Mouse (Mus musculus): ENCODE data around the gene Vamp8. TPM values are rescaled to one million over a fixed set of nuclear protein-coding genes. Genes with fewer than 3 reads are reported as not detected.

Vamp8 gene
- 100 to 1,000 TPM in 10 of 26 experiments, 10 to 100 TPM in 16; 16.9 to 163 (median 75.1) TPM for total RNA-seq (2018; cell fraction: chromatin; rRNA removed)
- 100 to 1,000 TPM; 200 to 428 (median 318) TPM for total RNA-seq (2018; cell fraction: cytosol; rRNA removed)
- 100 to 1,000 TPM in 14 of 26 experiments, 10 to 100 TPM in 12; 43.4 to 251 (median 145) TPM for total RNA-seq (2018; cell fraction: nucleus; rRNA removed)
- polyA plus RNA-seq (2018) = 344 to 401 TPM (median 347 TPM) in 3 replicates

DNA sequence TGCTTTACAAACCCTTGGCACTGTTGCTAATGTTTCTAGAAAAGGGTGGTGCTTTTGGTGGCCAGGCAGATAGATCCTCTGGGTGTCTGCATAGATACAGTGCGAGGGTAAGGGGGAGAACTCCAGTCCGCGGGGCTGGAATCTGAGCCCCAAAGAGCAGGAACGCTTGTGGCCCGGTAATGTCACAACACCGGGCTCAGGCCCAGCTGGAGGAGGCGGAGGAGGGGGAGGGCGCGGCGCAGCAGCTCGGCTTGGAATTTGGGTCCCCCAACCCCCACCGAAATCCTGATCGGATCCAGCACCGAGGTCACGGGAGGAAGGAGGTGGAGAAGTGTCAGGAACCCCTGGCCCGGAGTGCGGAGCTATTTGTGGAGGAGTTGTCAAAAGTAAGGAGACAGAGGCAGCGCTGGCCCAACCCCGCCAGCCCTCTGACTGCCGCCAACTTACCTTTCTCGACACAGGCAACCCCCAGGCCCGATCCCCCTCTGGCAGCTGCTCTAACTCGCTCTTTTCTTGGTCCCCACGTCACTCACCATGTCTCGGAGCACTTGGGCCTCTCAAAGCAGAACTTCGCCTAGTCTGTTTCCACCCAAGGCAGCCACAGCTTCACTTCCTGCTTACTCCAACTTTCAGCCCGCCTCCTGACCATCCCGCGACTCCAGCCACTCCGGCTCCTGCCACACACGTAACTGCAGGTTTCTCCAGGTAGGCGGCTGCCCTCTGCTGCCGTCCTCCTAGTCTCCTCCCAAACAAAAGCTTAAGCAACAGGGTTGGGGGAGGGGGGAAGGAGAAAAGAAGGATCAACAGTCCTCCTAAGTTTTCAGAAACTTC, at the start of gene Vamp8:
Gene Vamp8 (minus strand): TSS at position 763 of the 831 bp plus-strand sequence.
- WGBS (ENCODE audit: missing documents) = under 1% methylated on average over 33 of the region's 33 CpGs
- Histone ChIP-seq H3K4me3 (ENCODE audit: inconsistent target) (peak within 1 kb of the TSS; percentile 88), H3K36me3 (ENCODE audit: inconsistent target) (peaks cover 34% of the 10 kb centered on the region), H3K27ac (peak within 1 kb of the TSS; percentile 96), H3K79me2 (ENCODE audit: inconsistent target) (peaks cover 37% of the 10 kb centered on the region)

DNA sequence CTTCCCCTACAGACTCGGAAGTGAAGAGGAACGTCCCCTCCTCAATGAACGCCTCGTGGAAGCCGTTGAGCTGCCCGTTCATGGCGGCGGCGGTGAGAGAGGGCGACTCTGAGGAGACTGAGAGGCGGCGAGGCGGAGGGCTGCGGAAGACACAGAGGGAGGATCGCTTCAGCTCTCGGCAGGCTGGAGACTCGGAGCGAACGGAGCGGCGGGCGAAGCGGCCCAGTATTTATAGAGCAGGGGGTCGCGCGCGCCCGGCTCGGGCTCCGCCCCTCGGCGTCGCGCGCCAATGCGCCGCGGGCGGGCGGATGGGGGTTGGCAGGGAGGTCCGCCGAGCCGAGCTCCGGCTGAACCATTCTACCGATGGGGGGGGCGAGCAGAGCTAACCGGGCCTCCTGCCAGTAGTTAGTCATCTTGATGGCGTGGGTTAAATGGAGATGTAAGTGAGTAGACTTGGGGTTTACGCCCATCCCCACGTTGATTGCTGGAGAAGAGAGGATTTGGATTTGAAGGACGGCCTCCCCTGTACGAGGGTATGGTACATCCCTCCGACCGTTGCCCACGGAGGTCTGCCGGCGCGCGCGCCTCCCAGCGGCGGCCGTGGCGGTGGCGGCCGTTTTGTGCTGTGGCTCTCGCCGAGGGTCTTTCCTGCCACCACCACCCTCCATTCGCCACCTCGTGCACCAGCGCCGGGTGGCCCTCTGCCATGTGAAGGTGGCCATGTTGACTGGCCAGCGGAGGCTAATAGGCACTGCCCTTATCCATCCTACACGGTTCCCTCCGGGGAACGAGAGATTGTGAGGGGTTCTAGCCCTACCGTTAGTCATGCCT, 49.1 kb upstream of the Vamp8 start, which contains the start of gene Mat2a:
Gene Mat2a (minus strand): TSS at position 204 of the 831 bp plus-strand sequence.
- H3K27ac ChIP-seq = peak within 1 kb of the TSS; percentile 92
- under 1% methylated on average over 72 of the region's 77 CpGs for WGBS (ENCODE audit: missing documents)
- peaks cover 25% of the 10 kb centered on the region for H3K36me3 ChIP-seq (ENCODE audit: inconsistent target)
- H3K4me3 ChIP-seq (ENCODE audit: inconsistent target) = peak within 1 kb of the TSS; percentile 77
- H3K79me2 ChIP-seq (ENCODE audit: inconsistent target) = peaks cover 42% of the 10 kb centered on the region

DNA sequence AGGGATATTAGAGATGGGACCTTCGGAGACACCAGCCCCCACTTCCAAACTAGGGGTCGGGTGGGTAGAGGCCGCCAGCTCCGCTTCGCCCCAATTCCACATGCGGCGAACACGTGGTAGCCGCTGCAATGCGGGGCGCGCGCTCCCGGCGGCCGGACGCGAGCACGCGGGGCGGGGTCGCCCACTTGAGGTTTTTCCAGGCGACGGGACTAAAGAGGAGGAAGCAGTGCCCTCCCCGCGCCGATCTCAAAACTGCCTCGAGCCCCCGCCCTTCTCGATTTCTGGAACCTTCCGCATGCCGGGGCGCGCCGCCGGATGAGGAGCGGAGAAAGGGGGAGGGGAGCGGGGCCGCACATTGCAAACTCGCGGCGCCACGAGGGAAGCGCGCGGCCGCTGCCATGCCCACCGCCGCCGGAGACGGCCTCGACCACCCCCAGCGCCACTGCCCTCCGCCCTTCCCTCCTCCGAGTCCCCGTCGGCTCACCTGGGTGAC, 48.4 kb upstream of the Vamp8 start:
- H3K79me2 ChIP-seq (ENCODE audit: inconsistent target) = peaks cover 42% of the 10 kb centered on the region
- peak overlapping the region; percentile 92 for H3K27ac ChIP-seq
- peak overlapping the region; percentile 77 for H3K4me3 ChIP-seq (ENCODE audit: inconsistent target)
- peaks cover 25% of the 10 kb centered on the region for H3K36me3 ChIP-seq (ENCODE audit: inconsistent target)
- WGBS (ENCODE audit: missing documents) = 1% methylated on average over 49 of the region's 57 CpGs

GRCm38 (mm10) chr6:72438226-72438625, 47.7 kb upstream of the Vamp8 start:
- WGBS (ENCODE audit: missing documents) = 1% methylated on average over 5 of the region's 5 CpGs
- H3K36me3 ChIP-seq (ENCODE audit: inconsistent target) = peaks cover 32% of the 10 kb centered on the region
- peak overlapping the region; percentile 77 for H3K4me3 ChIP-seq (ENCODE audit: inconsistent target)
- peak overlapping the region; percentile 52 for H3K27ac ChIP-seq
- peaks cover 42% of the 10 kb centered on the region for H3K79me2 ChIP-seq (ENCODE audit: inconsistent target)

DNA sequence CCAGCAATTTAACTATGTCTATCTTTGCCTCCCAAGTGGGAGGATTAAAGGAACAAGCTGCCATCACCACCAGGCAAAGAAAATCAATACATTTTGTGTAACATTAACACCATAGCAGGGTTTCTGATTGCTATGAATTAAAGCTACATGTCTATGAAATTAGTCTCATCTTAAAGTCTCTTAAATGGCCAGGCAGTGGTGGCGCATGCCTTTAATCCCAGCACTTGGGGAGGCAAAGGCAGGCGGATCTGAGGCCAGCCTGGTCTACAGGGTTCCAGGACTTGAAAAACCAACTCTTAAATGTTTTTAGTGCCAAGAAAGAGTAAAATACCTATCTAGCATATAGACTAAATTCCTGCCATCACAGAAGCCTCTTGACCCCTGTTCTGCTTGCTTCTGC, 41.6 kb upstream of the Vamp8 start:
- Histone ChIP-seq H3K36me3 (ENCODE audit: inconsistent target) (peaks cover 58% of the 10 kb centered on the region), H3K4me3 (ENCODE audit: inconsistent target) (no peak overlapping the region), H3K79me2 (ENCODE audit: inconsistent target) (peaks cover 23% of the 10 kb centered on the region), H3K27ac (no peak overlapping the region)
- WGBS (ENCODE audit: missing documents) = 100% methylated on average over 2 of the region's 2 CpGs

DNA sequence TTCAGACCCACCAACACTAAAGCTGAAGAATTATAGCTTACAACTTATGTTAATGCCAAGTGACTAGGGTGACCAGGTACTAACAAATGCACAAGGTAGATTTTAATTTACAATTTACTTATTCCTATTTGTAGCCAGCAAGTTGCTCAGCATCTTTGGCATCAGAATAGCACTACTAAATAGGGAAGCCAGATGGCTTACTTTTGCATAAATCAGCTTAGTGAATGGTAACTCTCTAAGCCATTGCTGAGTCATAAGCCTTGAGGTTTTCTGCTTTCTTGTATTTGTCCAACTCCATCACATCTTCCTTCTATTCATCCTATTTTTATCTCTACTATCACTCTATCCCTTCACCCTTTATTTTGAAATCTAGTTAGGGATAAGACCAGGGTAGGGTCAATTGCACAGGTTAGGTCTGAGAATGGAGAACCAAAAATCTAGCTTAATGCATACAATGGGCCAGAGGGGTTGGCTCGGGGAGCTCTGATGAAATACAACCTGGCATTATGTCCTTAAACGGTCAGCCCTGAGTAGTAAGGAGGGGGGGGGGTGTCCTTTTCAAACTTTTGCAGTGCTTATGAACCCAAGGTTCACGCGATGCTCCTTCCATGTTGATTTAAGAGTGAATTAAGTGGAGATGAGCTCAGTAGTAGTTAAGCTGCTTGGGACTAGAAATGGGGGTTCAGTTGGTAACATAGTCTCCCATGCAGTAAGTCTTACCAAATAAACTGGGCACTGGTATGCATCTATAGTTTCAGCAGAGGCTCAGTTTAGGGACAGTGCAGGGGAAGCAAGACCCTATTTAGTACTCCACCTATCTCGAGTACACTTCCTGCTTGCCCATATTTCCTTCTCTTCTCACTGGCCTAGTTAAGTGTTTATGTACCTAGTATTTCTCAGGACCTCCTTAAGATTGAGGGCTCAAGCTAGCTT, 40.8 kb upstream of the Vamp8 start:
- 53% methylated on average over 5 of the region's 5 CpGs for WGBS (ENCODE audit: missing documents)
- Histone ChIP-seq H3K27ac (peak overlapping the region; percentile 19), H3K36me3 (ENCODE audit: inconsistent target) (peaks cover 49% of the 10 kb centered on the region; the same call in 1 of the 2 replicates), H3K4me3 (ENCODE audit: inconsistent target) (no peak overlapping the region), H3K79me2 (ENCODE audit: inconsistent target) (peaks cover 14% of the 10 kb centered on the region)

GRCm38 (mm10) chr6:72429061-72429842, 38.7 kb upstream of the Vamp8 start:
- H3K36me3 ChIP-seq (ENCODE audit: inconsistent target) = peaks cover 55% of the 10 kb centered on the region

GRCm38 (mm10) chr6:72428036-72428435, 37.5 kb upstream of the Vamp8 start:
- WGBS (ENCODE audit: missing documents) = 61% methylated on average over 8 of the region's 8 CpGs

More at GRCm38 (mm10) chr6:72429061-72429842, 38.7 kb upstream of the Vamp8 start:
- 89% methylated on average over 21 of the region's 21 CpGs for WGBS (ENCODE audit: missing documents)
- Histone ChIP-seq H3K79me2 (ENCODE audit: inconsistent target) (no peaks in the 10 kb centered on the region), H3K4me3 (ENCODE audit: inconsistent target) (no peak overlapping the region), H3K27ac (no peak overlapping the region)

GRCm38 (mm10) chr6:72425646-72426045, 35.1 kb upstream of the Vamp8 start:
- no peak overlapping the region for H3K27ac ChIP-seq
- no peaks in the 10 kb centered on the region for H3K79me2 ChIP-seq (ENCODE audit: inconsistent target)
- 98% methylated on average over 11 of the region's 11 CpGs for WGBS (ENCODE audit: missing documents)
- H3K4me3 ChIP-seq (ENCODE audit: inconsistent target) = no peak overlapping the region
- peaks cover 53% of the 10 kb centered on the region for H3K36me3 ChIP-seq (ENCODE audit: inconsistent target)

More at GRCm38 (mm10) chr6:72428036-72428435, 37.5 kb upstream of the Vamp8 start:
- Histone ChIP-seq H3K27ac (no peak overlapping the region), H3K36me3 (ENCODE audit: inconsistent target) (peaks cover 58% of the 10 kb centered on the region), H3K79me2 (ENCODE audit: inconsistent target) (no peaks in the 10 kb centered on the region), H3K4me3 (ENCODE audit: inconsistent target) (no peak overlapping the region)

DNA sequence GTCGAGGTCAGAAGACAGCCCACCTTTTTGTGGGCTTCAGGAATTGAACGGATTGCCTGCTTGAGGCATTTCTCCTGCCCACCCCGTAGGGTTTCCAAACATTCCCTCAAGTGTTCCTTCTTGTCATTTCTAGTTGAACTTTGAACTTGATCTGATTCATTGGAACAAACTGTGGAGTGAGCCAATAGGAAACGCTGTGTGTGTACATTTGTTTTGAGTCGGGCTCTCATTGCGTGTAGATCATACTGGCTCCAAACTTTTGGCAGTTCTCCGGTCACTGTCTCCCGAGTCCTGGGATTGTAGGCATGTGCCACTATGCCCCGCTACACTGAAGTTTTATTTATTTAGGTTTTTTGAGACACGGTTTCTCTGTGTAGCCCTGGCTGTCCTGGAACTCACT, 30.4 kb upstream of the Vamp8 start:
- Histone ChIP-seq H3K36me3 (ENCODE audit: inconsistent target) (peaks cover 55% of the 10 kb centered on the region), H3K27ac (no peak overlapping the region), H3K79me2 (ENCODE audit: inconsistent target) (no peaks in the 10 kb centered on the region; the same call in 1 of the 2 replicates), H3K4me3 (ENCODE audit: inconsistent target) (no peak overlapping the region)
- WGBS (ENCODE audit: missing documents) = 91% methylated on average over 10 of the region's 10 CpGs

DNA sequence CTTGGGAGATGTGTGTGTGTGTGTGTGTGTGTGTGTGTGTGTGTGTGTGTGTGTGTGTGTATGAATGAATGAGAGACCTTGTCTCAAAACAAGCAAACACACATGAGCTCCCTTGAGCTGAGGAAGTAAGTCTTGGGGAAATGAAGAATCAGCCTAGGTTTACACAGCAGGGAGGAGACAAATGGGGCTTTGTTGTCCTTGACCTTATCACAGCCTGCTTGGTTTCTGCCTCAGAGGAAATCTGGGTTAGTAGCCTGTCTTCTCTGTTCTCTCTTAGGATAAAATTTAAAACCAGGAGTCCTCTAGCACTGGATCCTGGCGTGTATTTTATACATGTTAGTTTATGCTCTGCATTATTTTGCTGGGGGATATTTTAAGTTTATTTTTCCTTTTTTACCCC, 29.3 kb upstream of the Vamp8 start:
- Histone ChIP-seq H3K36me3 (ENCODE audit: inconsistent target) (peaks cover 44% of the 10 kb centered on the region), H3K27ac (no peak overlapping the region)
- 83% methylated on average over 1 of the region's 1 CpGs for WGBS (ENCODE audit: missing documents)

DNA sequence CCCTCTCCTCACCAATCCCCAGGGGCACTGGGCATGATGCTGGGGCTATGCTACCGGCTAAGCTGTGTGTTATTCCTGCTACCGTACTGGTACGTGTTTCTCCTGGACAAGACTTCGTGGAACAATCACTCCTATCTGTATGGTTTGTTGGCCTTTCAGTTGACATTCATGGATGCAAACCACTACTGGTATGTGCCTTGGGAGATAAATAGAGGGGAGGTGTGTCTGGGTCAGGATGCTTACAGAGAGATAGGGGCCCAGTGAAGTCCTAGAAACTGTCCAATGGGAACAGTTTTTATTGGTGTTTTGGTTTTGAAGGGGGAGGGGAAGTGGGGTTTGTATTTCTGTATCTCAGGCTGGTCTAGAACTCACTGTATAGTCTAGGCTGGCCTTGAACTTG, 27.8 kb upstream of the Vamp8 start:
- Histone ChIP-seq H3K27ac (no peak overlapping the region), H3K4me3 (ENCODE audit: inconsistent target) (no peak overlapping the region), H3K79me2 (ENCODE audit: inconsistent target) (peaks cover 11% of the 10 kb centered on the region; the same call in 1 of the 2 replicates), H3K36me3 (ENCODE audit: inconsistent target) (peaks cover 29% of the 10 kb centered on the region; the same call in 1 of the 2 replicates)
- 98% methylated on average over 4 of the region's 4 CpGs for WGBS (ENCODE audit: missing documents)

More for the DNA sequence above, 29.3 kb upstream of the Vamp8 start:
- peaks cover 5% of the 10 kb centered on the region; the same call in 1 of the 2 replicates for H3K79me2 ChIP-seq (ENCODE audit: inconsistent target)
- no peak overlapping the region for H3K4me3 ChIP-seq (ENCODE audit: inconsistent target)

Data from macrophage (primary cell).